Mouse (Mus musculus) heart, embryonic 12.5 days (tissue): ENCODE results near the gene Tsen2. TPM values are rescaled to one million over a fixed set of nuclear protein-coding genes. Genes with fewer than 3 reads are reported as not detected.
A peak's percentile ranks its signal among the peaks of the same experiment; 100 is the strongest.

Source experiments
- ATAC-seq: fragments of 200-750 bp; cut with Nextera tagmentation; 2 replicates; pipeline ENCODE4 v1.8.0; 2017; ENCODE audit warnings: moderate TSS enrichment, moderate library complexity; ENCODE audit not compliant: insufficient number of reproducible peaks, low FRiP score
- H3K27ac ChIP-seq: fragments of 300-500 bp; sonication (generic); 2 replicates; pipeline ENCODE4 v1.5.1; 2016; ENCODE audit warnings: mild to moderate bottlenecking, moderate library complexity; ENCODE audit not compliant: poor library complexity, severe bottlenecking
- H3K27me3 ChIP-seq: fragments of 300-500 bp; sonication (generic); replicated peaks from 2 replicates; pipeline ENCODE4 v1.6.1; 2016; ENCODE audit warnings: mild to moderate bottlenecking, moderate library complexity
- H3K36me3 ChIP-seq: fragments of 300-500 bp; sonication (generic); 2 replicates; pipeline ENCODE4 v1.6.1; 2016; ENCODE audit warnings: mild to moderate bottlenecking, moderate library complexity
- H3K4me1 ChIP-seq: fragments of 300-500 bp; sonication (generic); replicated peaks from 2 replicates; pipeline ENCODE4 v1.6.1; 2016; ENCODE audit warnings: mild to moderate bottlenecking
- H3K4me2 ChIP-seq: fragments of 300-500 bp; sonication (generic); 2 replicates; pipeline ENCODE4 v1.6.1; 2016; ENCODE audit warnings: mild to moderate bottlenecking, moderate library complexity
- H3K4me3 ChIP-seq: fragments of 300-500 bp; sonication (generic); 2 replicates; pipeline ENCODE4 v1.5.1; 2016; ENCODE audit warnings: mild to moderate bottlenecking
- H3K9ac ChIP-seq: fragments of 300-500 bp; sonication (generic); 2 replicates; pipeline ENCODE4 v1.6.1; 2016; ENCODE audit warnings: mild to moderate bottlenecking, moderate library complexity
- H3K9me3 ChIP-seq: fragments of 300-500 bp; sonication (generic); replicated peaks from 2 replicates; pipeline ENCODE4 v1.6.1; 2016; ENCODE audit warnings: mild to moderate bottlenecking, moderate library complexity
- WGBS: fragments of 180-500 bp; shearing (Covaris S2); methylation state at CpG from one replicate; pipeline ENCODE4 v1.1.7; 2016; 5-methylcytosine and 5-hydroxymethylcytosine counted together
- polyA plus RNA-seq: library from polyadenylated mRNA; unstranded; fragments of >200 nt; fragmentation: Nextera tagmentation; extraction: Ambion mirVana; gene quantifications from 2 replicates; pipeline ENCODE4 v1.2.1, GENCODE M21; 2016

Tsen2 gene
- polyA plus RNA-seq, 1 experiment from 2014 or later: 20.0 TPM

GRCm38 (mm10) chr6:115517904-115518303, 26.6 kb upstream of the Tsen2 start:
- no peaks in the 10 kb centered on the region; the same call in 1 of the 2 replicates for H3K9me3 ChIP-seq
- H3K9ac ChIP-seq: no peak overlapping the region
- WGBS: 68% methylated on average over 4 of the region's 4 CpGs
- no peaks in the 10 kb centered on the region for H3K36me3 ChIP-seq
- no peak overlapping the region for H3K4me3 ChIP-seq
- no peak overlapping the region for H3K27ac ChIP-seq
- no peak overlapping the region for H3K4me2 ChIP-seq
- no peak for ATAC-seq
- H3K4me1 ChIP-seq: peaks cover 10% of the 10 kb centered on the region; the same call in 1 of the 2 replicates
- H3K27me3 ChIP-seq: peaks cover 32% of the 10 kb centered on the region

- peaks cover 11% of the 10 kb centered on the region; the same call in 1 of the 2 replicates for H3K4me1 ChIP-seq
- peaks cover 32% of the 10 kb centered on the region for H3K27me3 ChIP-seq
- no peak for ATAC-seq
- H3K9ac ChIP-seq: no peak overlapping the region
- H3K9me3 ChIP-seq: no peaks in the 10 kb centered on the region; the same call in 1 of the 2 replicates
- no peak overlapping the region for H3K4me3 ChIP-seq
- H3K36me3 ChIP-seq: no peaks in the 10 kb centered on the region
- H3K4me2 ChIP-seq: no peak overlapping the region
- 64% methylated on average over 2 of the region's 2 CpGs for WGBS
- H3K27ac ChIP-seq: no peak overlapping the region
These were observed 26.1 kb upstream of the Tsen2 start for GRCm38 (mm10) chr6:115518352-115518751.

GRCm38 (mm10) chr6:115519275-115519699, 25.2 kb upstream of the Tsen2 start:
- Histone ChIP-seq H3K4me2 (no peak overlapping the region), H3K4me1 (peaks cover 11% of the 10 kb centered on the region; the same call in 1 of the 2 replicates), H3K27me3 (peaks cover 32% of the 10 kb centered on the region), H3K9me3 (no peaks in the 10 kb centered on the region; the same call in 1 of the 2 replicates), H3K9ac (no peak overlapping the region), H3K4me3 (no peak overlapping the region), H3K36me3 (no peaks in the 10 kb centered on the region), H3K27ac (no peak overlapping the region)
- WGBS: 80% methylated on average over 12 of the region's 12 CpGs
- ATAC-seq: no peak

GRCm38 (mm10) chr6:115521923-115522322, 22.5 kb upstream of the Tsen2 start:
- H3K36me3 ChIP-seq: no peaks in the 10 kb centered on the region
- peaks cover 27% of the 10 kb centered on the region for H3K27me3 ChIP-seq
- no peak overlapping the region for H3K4me3 ChIP-seq
- H3K27ac ChIP-seq: no peak overlapping the region
- peaks cover 16% of the 10 kb centered on the region for H3K4me1 ChIP-seq
- no peak for ATAC-seq
- no peak overlapping the region for H3K9ac ChIP-seq
- H3K4me2 ChIP-seq: no peak overlapping the region
- WGBS: 60% methylated on average over 1 of the region's 1 CpGs
- no peaks in the 10 kb centered on the region; the same call in 1 of the 2 replicates for H3K9me3 ChIP-seq

- Histone ChIP-seq H3K4me1 (peaks cover 16% of the 10 kb centered on the region), H3K27ac (no peak overlapping the region), H3K4me2 (no peak overlapping the region), H3K36me3 (no peaks in the 10 kb centered on the region), H3K9ac (no peak overlapping the region), H3K9me3 (no peaks in the 10 kb centered on the region; the same call in 1 of the 2 replicates), H3K27me3 (peaks cover 23% of the 10 kb centered on the region), H3K4me3 (no peak overlapping the region)
- ATAC-seq: no peak
- WGBS: 65% methylated on average over 6 of the region's 6 CpGs
These were observed 21.7 kb upstream of the Tsen2 start for GRCm38 (mm10) chr6:115522691-115523146.

- H3K4me3 ChIP-seq: no peak overlapping the region
- peaks cover 16% of the 10 kb centered on the region for H3K4me1 ChIP-seq
- H3K27ac ChIP-seq: no peak overlapping the region
- WGBS: 77% methylated on average over 9 of the region's 9 CpGs
- H3K4me2 ChIP-seq: no peak overlapping the region
- no peak for ATAC-seq
- no peak overlapping the region for H3K9ac ChIP-seq
- H3K27me3 ChIP-seq: peaks cover 20% of the 10 kb centered on the region
- H3K36me3 ChIP-seq: no peaks in the 10 kb centered on the region
- no peaks in the 10 kb centered on the region; the same call in 1 of the 2 replicates for H3K9me3 ChIP-seq
These were observed 21.3 kb upstream of the Tsen2 start for GRCm38 (mm10) chr6:115523201-115523600.

GRCm38 (mm10) chr6:115524449-115524990, 19.9 kb upstream of the Tsen2 start:
- no peak overlapping the region for H3K4me2 ChIP-seq
- ATAC-seq: no peak
- 72% methylated on average over 9 of the region's 9 CpGs for WGBS

GRCm38 (mm10) chr6:115527418-115527817, 17.0 kb upstream of the Tsen2 start:
- H3K9me3 ChIP-seq: no peaks in the 10 kb centered on the region
- peaks cover 9% of the 10 kb centered on the region for H3K4me1 ChIP-seq
- no peaks in the 10 kb centered on the region for H3K36me3 ChIP-seq
- H3K27ac ChIP-seq: no peak overlapping the region
- no peak overlapping the region for H3K4me3 ChIP-seq
- peaks cover 7% of the 10 kb centered on the region; the same call in 1 of the 2 replicates for H3K27me3 ChIP-seq
- H3K9ac ChIP-seq: no peak overlapping the region
- no peak for ATAC-seq
- H3K4me2 ChIP-seq: no peak overlapping the region
- WGBS: 62% methylated on average over 3 of the region's 3 CpGs

More at GRCm38 (mm10) chr6:115524449-115524990, 19.9 kb upstream of the Tsen2 start:
- Histone ChIP-seq H3K36me3 (no peaks in the 10 kb centered on the region), H3K9ac (no peak overlapping the region), H3K4me1 (peaks cover 16% of the 10 kb centered on the region), H3K9me3 (no peaks in the 10 kb centered on the region; the same call in 1 of the 2 replicates), H3K27me3 (peaks cover 18% of the 10 kb centered on the region), H3K27ac (no peak overlapping the region), H3K4me3 (no peak overlapping the region)

- Histone ChIP-seq H3K4me1 (peaks cover 5% of the 10 kb centered on the region; the same call in 1 of the 2 replicates), H3K36me3 (no peaks in the 10 kb centered on the region), H3K4me3 (no peak overlapping the region), H3K27ac (no peak overlapping the region), H3K27me3 (0 out of 2 replicates have a peak, but pooled peaks cover 7% of the 10 kb centered on the region), H3K9ac (no peak overlapping the region), H3K4me2 (no peak overlapping the region), H3K9me3 (no peaks in the 10 kb centered on the region)
- no peak for ATAC-seq
- 84% methylated on average over 4 of the region's 4 CpGs for WGBS
These were observed 16.1 kb upstream of the Tsen2 start for GRCm38 (mm10) chr6:115528372-115528771.

GRCm38 (mm10) chr6:115534617-115535016, 9.8 kb upstream of the Tsen2 start:
- Histone ChIP-seq H3K4me1 (no peaks in the 10 kb centered on the region), H3K4me2 (no peak overlapping the region), H3K36me3 (no peaks in the 10 kb centered on the region), H3K27ac (no peak overlapping the region), H3K27me3 (peaks cover 17% of the 10 kb centered on the region), H3K9ac (no peak overlapping the region), H3K9me3 (no peaks in the 10 kb centered on the region), H3K4me3 (no peak overlapping the region)
- 58% methylated on average over 7 of the region's 7 CpGs for WGBS
- 0 out of 2 replicates have a peak, but pooled peaks have one; percentile 54 for ATAC-seq

- no peak for ATAC-seq
- no peak overlapping the region for H3K4me2 ChIP-seq
- no peak overlapping the region for H3K9ac ChIP-seq
- peaks cover 17% of the 10 kb centered on the region for H3K27me3 ChIP-seq
- H3K36me3 ChIP-seq: no peaks in the 10 kb centered on the region
- H3K4me1 ChIP-seq: no peaks in the 10 kb centered on the region
- H3K9me3 ChIP-seq: no peaks in the 10 kb centered on the region
- no peak overlapping the region for H3K27ac ChIP-seq
- 83% methylated on average over 4 of the region's 4 CpGs for WGBS
- no peak overlapping the region for H3K4me3 ChIP-seq
These were observed 8.3 kb upstream of the Tsen2 start for GRCm38 (mm10) chr6:115536169-115536568.
